Mouse (Mus musculus): ENCODE measurements around the gene Zdhhc21. TPM values are rescaled to one million over a fixed set of nuclear protein-coding genes. Genes with fewer than 3 reads are reported as not detected.

Zdhhc21 gene
- polyA plus RNA-seq, 1 experiment from 2014 or later, result 16.8 TPM

DNA sequence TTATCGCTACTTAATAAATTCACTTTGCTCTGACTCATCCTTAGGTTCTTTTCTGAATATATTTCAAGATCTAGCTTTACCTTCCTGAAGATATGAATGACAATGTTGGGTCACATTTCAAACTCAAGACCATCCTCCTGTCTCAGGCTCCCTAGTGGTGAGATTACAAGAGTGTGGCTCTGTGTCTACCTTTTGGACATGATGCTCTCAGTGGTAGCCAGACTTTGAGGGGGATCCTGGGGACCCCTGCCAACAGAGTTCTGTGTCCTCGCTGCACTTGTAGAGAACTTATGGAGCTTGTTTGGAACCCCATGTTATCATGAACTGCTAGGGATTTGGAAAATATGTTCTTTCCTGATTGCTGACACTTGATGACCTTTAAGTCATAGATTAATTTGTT is 1.7 kb upstream of the Zdhhc21 start:
- Histone ChIP-seq H3K36me3 (no peaks in the 10 kb centered on the region), H3K4me3 (replicated peaks) (no peak overlapping the region), H3K4me2 (no peak overlapping the region), H3K27ac (replicated peaks) (no peak overlapping the region), H3K4me1 (peaks cover 12% of the 10 kb centered on the region; the same call in 1 of the 2 replicates), H3K9ac (replicated peaks) (no peak overlapping the region), H3K9me3 (replicated peaks) (no peaks in the 10 kb centered on the region), H3K27me3 (replicated peaks) (no peaks in the 10 kb centered on the region)
- 98% methylated on average over 2 of the region's 2 CpGs for WGBS
- no peak for ATAC-seq (ENCODE audit: low FRiP score)

DNA sequence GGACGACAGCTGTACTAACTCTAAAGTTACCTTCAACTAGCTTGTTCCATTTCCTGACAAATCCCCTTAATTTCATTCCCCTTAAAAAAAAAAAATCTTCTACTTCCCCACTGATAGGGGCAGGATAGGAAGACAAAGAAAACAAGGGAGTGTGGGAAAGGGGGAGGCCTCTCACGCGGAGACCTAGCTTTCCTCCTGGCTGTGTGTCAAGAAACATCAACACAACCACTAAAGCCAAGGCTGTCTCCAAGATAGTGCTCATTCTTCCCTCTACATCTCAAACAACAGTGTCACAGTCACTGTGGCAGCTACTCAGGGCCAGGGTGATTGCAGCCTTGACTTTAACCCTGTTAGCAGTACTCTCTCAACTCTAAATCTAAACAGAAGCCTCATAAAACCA is 808 bp upstream of the Zdhhc21 start:
- Histone ChIP-seq H3K9me3 (replicated peaks) (no peaks in the 10 kb centered on the region), H3K4me1 (peaks cover 12% of the 10 kb centered on the region; the same call in 1 of the 2 replicates), H3K27ac (replicated peaks) (peak overlapping the region; percentile 45), H3K36me3 (no peaks in the 10 kb centered on the region), H3K4me3 (replicated peaks) (no peak overlapping the region), H3K9ac (replicated peaks) (0 out of 2 replicates have a peak overlapping the region, but pooled peaks have one; percentile 10), H3K4me2 (no peak overlapping the region), H3K27me3 (replicated peaks) (no peaks in the 10 kb centered on the region)
- ATAC-seq (ENCODE audit: low FRiP score), result no peak
- WGBS, result 43% methylated on average over 3 of the region's 3 CpGs

DNA sequence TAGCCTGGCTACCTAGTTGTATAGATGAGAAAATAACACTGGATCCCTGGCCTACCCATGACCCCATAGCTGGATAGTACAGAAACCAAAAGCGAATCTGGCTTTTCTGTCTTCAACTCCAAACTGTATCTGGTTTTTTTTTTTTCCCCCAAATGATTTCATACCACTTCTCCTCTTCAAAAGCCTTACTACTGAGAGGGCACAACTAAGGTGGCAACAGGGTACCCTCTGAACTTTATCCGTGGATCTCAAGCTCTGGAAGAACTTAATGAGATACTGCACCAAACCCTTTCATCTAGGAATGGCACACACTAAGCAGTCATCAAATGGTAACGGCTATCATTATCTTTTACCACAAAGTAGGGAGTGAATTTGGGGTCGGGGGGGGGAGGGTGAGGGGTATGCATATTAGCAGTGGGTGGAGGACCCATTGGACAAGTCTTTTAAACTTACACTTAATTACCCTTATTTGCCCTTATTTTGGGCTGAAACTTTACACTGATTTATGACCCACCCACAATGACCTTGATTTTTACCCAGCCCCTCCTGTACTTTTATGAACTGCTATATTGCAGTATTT is 1.2 kb downstream of the Zdhhc21 start:
- Histone ChIP-seq H3K4me2 (peak overlapping the region; percentile 72), H3K4me3 (replicated peaks) (peak overlapping the region; percentile 84), H3K36me3 (no peaks in the 10 kb centered on the region), H3K27ac (replicated peaks) (peak overlapping the region; percentile 93; the same call in 1 of the 2 replicates), H3K9me3 (replicated peaks) (no peaks in the 10 kb centered on the region), H3K9ac (replicated peaks) (peak overlapping the region; percentile 83), H3K27me3 (replicated peaks) (no peaks in the 10 kb centered on the region), H3K4me1 (peaks cover 12% of the 10 kb centered on the region; the same call in 1 of the 2 replicates)
- ATAC-seq (ENCODE audit: low FRiP score), result no peak
- WGBS, result 26% methylated on average over 4 of the region's 4 CpGs

DNA sequence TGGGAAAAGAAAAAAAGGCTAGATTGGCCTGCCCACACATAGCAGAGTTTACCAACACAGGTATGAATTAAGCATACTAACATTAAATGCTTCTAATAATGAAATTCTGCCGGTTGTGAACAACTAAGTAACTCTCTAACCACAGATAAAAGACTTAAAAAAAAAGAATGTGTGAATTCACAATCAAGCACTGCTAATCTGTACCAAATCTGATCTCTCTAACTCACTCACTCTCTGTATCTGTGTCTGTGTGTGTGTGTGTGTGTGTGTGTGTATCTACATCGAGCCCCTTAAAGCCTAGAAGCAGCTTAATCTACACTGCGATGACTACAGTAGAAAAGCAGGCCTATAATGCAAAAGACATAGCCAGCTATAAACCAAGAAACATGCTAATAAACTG is 2.8 kb downstream of the Zdhhc21 start:
- Histone ChIP-seq H3K9ac (replicated peaks) (no peak overlapping the region), H3K4me2 (no peak overlapping the region)
- 87% methylated on average over 3 of the region's 3 CpGs for WGBS

DNA sequence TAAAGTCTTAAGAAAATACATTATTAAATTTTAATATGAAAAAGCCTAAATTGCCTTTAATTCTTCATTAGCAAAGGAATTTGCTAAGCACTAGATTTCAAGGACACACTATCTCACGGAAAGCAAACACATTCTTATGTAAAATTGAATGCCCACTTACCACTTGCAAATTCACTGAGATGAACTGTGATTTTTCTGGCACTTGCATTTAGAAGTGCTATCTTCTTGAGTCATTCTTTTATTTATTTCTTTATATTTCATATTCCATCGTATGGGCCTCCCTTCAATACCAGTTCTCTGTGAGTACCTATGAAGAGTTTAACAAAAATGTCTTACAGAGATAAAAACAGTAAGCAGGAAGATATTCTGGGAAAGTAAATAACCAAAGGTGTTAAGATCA is 5.9 kb downstream of the Zdhhc21 start:
- no peak overlapping the region for H3K9ac ChIP-seq (replicated peaks)
- no peak overlapping the region for H3K4me2 ChIP-seq
- no peak for ATAC-seq (ENCODE audit: low FRiP score)
- H3K27me3 ChIP-seq (replicated peaks), result no peaks in the 10 kb centered on the region
- 87% methylated on average over 2 of the region's 2 CpGs for WGBS
- no peak overlapping the region for H3K4me3 ChIP-seq (replicated peaks)
- peaks cover 6% of the 10 kb centered on the region; the same call in 1 of the 2 replicates for H3K4me1 ChIP-seq
- no peak overlapping the region for H3K27ac ChIP-seq (replicated peaks)
- no peaks in the 10 kb centered on the region for H3K9me3 ChIP-seq (replicated peaks)
- H3K36me3 ChIP-seq, result no peaks in the 10 kb centered on the region

More for the DNA sequence above, 2.8 kb downstream of the Zdhhc21 start:
- H3K36me3 ChIP-seq, result no peaks in the 10 kb centered on the region
- H3K27ac ChIP-seq (replicated peaks), result no peak overlapping the region
- H3K4me3 ChIP-seq (replicated peaks), result no peak overlapping the region
- no peaks in the 10 kb centered on the region for H3K27me3 ChIP-seq (replicated peaks)
- no peaks in the 10 kb centered on the region for H3K9me3 ChIP-seq (replicated peaks)
- H3K4me1 ChIP-seq, result peaks cover 12% of the 10 kb centered on the region; the same call in 1 of the 2 replicates
- ATAC-seq (ENCODE audit: low FRiP score), result no peak

DNA sequence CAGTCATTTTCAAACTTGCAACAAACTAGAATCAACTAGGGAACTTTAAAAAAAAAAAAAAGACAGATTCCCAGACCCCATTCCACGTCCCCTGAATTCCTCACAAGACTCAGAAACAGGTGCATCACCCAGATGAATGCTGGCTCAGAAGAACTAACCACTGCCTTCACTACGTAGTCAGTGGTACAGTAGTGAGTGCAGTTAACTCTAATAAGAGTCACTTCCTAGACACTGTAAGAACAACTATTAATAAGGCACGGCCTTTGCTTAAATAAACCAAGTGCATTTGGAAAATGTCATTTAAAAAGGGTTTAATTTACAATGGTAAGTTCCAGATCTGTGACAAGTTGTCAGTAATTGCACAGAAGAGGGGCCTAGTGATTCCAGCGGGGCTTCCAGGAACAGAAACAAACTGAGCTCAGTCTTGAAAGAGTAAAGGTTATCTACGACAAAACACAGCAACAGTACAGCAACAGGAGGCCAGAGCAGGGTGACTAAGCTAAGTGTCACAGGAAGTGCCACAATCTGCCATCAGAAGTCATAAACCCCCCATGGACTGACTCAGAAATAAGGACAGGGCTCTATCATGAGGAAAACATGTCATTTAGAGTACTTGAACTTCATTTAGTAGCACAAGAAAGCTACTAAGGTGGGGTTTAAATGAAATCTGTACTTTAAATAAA is 11.1 kb downstream of the Zdhhc21 start:
- no peak overlapping the region for H3K4me3 ChIP-seq (replicated peaks)
- WGBS, result 53% methylated on average over 5 of the region's 5 CpGs
- no peak for ATAC-seq (ENCODE audit: low FRiP score)
- 0 out of 2 replicates have a peak, but pooled peaks cover 7% of the 10 kb centered on the region for H3K36me3 ChIP-seq
- H3K4me1 ChIP-seq, result no peaks in the 10 kb centered on the region
- H3K9ac ChIP-seq (replicated peaks), result no peak overlapping the region
- H3K9me3 ChIP-seq (replicated peaks), result no peaks in the 10 kb centered on the region
- no peaks in the 10 kb centered on the region for H3K27me3 ChIP-seq (replicated peaks)
- H3K27ac ChIP-seq (replicated peaks), result no peak overlapping the region
- H3K4me2 ChIP-seq, result no peak overlapping the region

DNA sequence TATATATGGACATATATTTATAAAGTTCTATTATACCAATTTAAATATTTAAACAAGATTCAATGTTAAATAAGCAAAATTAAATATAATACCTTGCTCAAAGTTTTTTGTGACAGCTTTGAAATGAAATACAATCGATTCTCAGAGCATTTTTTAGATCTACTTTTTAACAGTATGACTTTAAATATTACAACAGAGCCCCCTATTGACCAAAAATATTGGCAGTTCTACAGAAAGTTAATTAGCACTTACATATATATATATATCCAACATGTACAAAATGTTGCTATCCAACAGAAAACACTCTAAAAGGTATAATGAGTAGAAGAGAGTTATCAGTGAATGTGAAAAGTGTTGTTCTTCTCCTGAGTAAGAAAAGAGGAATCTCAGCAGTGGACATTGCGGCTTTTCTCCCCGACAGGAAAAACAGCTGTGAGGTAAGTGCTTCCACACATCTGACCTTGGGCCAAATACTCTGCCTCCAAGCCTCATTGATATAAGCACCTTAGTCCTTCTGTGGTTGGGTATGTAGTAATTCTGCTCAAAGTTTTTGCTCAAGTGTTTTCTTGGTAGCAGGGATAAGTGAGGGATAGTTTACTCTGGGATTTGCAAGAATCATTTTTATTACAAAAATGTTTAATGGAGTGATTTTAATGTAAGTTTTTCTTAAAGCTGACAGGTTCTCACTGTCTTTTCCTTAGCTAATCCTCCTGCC is 22.1 kb downstream of the Zdhhc21 start:
- H3K9ac ChIP-seq (replicated peaks), result no peak overlapping the region
- no peak overlapping the region for H3K4me3 ChIP-seq (replicated peaks)
- no peak for ATAC-seq (ENCODE audit: low FRiP score)
- H3K4me2 ChIP-seq, result no peak overlapping the region
- H3K27me3 ChIP-seq (replicated peaks), result no peaks in the 10 kb centered on the region
- 82% methylated on average over 3 of the region's 3 CpGs for WGBS
- H3K36me3 ChIP-seq, result peaks cover 15% of the 10 kb centered on the region
- H3K27ac ChIP-seq (replicated peaks), result no peak overlapping the region
- no peaks in the 10 kb centered on the region for H3K9me3 ChIP-seq (replicated peaks)
- H3K4me1 ChIP-seq, result no peaks in the 10 kb centered on the region

DNA sequence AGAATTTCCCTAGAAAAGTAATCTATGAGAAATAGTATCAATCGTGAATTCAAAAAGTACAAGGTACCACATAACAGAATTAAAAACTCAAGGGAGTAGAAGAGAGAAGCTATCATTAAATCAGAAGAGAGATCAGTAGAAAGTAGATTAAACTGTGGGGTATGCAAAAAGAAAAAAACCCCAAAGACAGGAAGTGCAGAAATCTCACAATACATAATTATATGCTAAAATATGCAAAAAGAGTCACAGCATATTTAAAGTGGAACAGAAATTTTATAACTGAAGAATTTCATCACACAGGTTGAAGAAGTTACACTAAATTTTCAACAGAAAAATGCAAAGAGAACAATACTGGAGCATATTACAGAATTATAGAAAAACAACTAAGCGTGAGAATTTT is 28.6 kb downstream of the Zdhhc21 start:
- no peak for ATAC-seq (ENCODE audit: low FRiP score)
- Histone ChIP-seq H3K4me2 (no peak overlapping the region), H3K27me3 (replicated peaks) (no peaks in the 10 kb centered on the region), H3K9ac (replicated peaks) (no peak overlapping the region), H3K4me3 (replicated peaks) (no peak overlapping the region), H3K4me1 (no peaks in the 10 kb centered on the region), H3K9me3 (replicated peaks) (no peaks in the 10 kb centered on the region), H3K36me3 (peaks cover 9% of the 10 kb centered on the region; the same call in 1 of the 2 replicates), H3K27ac (replicated peaks) (no peak overlapping the region)
- 95% methylated on average over 2 of the region's 2 CpGs for WGBS

DNA sequence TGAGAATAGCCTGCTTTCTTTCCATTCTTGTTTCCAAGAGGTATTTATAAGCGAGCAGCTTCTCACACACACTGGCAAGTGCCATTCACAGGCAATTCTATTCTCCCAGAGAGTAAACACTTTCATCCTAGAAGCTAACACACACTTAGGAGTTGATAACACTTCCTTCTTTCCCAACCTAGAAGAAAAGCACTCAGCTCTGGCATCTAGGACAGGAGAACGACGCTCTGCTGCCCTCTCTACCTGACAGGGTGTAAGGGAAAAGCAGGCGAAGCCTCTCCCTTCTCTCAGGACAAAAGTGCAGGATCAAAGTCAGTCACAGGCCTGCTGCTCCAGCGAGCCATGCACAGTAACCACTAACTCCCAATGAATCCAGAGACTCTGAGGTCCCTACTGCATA is 30.3 kb downstream of the Zdhhc21 start:
- no peak for ATAC-seq (ENCODE audit: low FRiP score)
- H3K9me3 ChIP-seq (replicated peaks), result no peaks in the 10 kb centered on the region
- whole genome bisulfite sequencing, result 54% methylated on average over 5 of the region's 5 CpGs
- H3K27ac ChIP-seq (replicated peaks), result no peak overlapping the region
- no peaks in the 10 kb centered on the region for H3K27me3 ChIP-seq (replicated peaks)
- H3K9ac ChIP-seq (replicated peaks), result no peak overlapping the region
- peaks cover 5% of the 10 kb centered on the region; the same call in 1 of the 2 replicates for H3K36me3 ChIP-seq
- no peak overlapping the region for H3K4me2 ChIP-seq
- no peak overlapping the region for H3K4me3 ChIP-seq (replicated peaks)
- no peaks in the 10 kb centered on the region for H3K4me1 ChIP-seq

DNA sequence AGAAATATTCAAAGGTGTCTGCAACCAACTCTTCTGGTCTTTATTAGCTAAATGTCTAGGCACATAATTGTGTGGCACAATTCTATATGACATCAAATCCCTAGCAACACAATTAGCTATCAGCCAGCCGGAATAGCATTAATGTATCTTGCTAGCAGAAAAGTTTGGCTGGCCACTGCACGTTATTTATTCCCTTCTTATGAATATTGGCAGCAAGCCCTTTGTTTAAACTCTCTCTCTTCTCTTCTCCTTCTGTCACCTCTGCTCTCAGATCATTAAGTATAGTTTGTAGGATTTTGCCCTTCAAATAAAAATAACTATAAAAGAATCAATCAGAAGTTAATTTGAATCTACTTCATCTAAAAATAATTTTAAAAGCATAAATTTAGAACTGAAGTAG is 32.8 kb downstream of the Zdhhc21 start:
- Histone ChIP-seq H3K9ac (replicated peaks) (no peak overlapping the region), H3K9me3 (replicated peaks) (no peaks in the 10 kb centered on the region), H3K27ac (replicated peaks) (no peak overlapping the region), H3K4me1 (no peaks in the 10 kb centered on the region), H3K4me3 (replicated peaks) (no peak overlapping the region), H3K4me2 (no peak overlapping the region), H3K36me3 (peaks cover 5% of the 10 kb centered on the region; the same call in 1 of the 2 replicates), H3K27me3 (replicated peaks) (no peaks in the 10 kb centered on the region)
- no peak for ATAC-seq (ENCODE audit: low FRiP score)
- 64% methylated on average over 2 of the region's 2 CpGs for WGBS

DNA sequence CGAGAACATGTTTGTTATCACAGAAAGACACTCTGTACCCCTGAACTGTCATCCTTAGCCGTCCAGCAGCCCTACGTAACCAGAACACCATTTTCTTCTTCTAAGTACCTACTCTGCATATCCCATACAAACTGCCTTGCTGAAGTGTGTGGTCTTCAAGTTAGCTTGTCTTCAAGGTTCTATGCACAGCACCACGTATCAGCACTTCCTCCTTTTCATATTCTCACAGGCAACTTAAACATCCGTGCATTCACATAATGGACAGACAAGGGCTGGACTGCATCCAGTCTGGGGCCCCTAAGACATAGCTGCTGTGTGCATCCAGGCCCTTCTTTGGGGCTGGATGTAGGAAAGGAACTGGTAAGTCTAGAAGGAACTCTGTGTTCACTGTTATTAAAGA is 41.9 kb downstream of the Zdhhc21 start:
- no peak for ATAC-seq (ENCODE audit: low FRiP score)

DNA sequence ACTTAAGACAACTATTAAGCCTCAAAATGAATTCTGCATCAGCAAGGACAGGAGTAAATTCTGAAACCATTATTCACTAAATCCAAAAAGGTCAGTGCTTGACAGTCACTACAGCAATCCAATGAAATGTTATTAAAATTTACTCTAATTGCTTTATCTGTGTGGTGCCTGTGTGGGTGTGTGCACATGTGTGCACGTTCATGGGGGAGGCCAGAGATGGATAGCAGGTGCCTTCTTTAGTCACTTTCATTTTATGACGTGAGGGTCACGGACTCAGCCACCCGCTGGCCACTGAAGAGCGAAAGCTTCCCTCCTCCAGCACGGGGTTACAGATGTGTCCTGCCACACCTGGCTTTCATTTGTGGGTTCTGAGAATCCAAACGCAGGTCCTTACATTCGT is 43.4 kb downstream of the Zdhhc21 start:
- H3K4me3 ChIP-seq (replicated peaks), result no peak overlapping the region
- WGBS, result 78% methylated on average over 8 of the region's 8 CpGs
- H3K27me3 ChIP-seq (replicated peaks), result no peaks in the 10 kb centered on the region
- no peaks in the 10 kb centered on the region for H3K4me1 ChIP-seq
- H3K9ac ChIP-seq (replicated peaks), result no peak overlapping the region
- no peaks in the 10 kb centered on the region for H3K9me3 ChIP-seq (replicated peaks)
- H3K36me3 ChIP-seq, result no peaks in the 10 kb centered on the region
- ATAC-seq (ENCODE audit: low FRiP score), result no peak
- no peak overlapping the region for H3K4me2 ChIP-seq
- H3K27ac ChIP-seq (replicated peaks), result no peak overlapping the region

More for the DNA sequence above, 41.9 kb downstream of the Zdhhc21 start:
- no peaks in the 10 kb centered on the region for H3K36me3 ChIP-seq
- no peak overlapping the region for H3K4me3 ChIP-seq (replicated peaks)
- no peaks in the 10 kb centered on the region for H3K4me1 ChIP-seq
- no peaks in the 10 kb centered on the region for H3K27me3 ChIP-seq (replicated peaks)
- WGBS, result 88% methylated on average over 5 of the region's 5 CpGs
- no peaks in the 10 kb centered on the region for H3K9me3 ChIP-seq (replicated peaks)
- no peak overlapping the region for H3K27ac ChIP-seq (replicated peaks)
- H3K4me2 ChIP-seq, result no peak overlapping the region
- no peak overlapping the region for H3K9ac ChIP-seq (replicated peaks)

Measured in neural tube, embryonic 15.5 days (tissue).